Mouse (Mus musculus): ENCODE measurements around the gene Nfix. TPM values are rescaled to one million over a fixed set of nuclear protein-coding genes. Genes with fewer than 3 reads are reported as not detected.

Nfix gene
- total RNA-seq, 2 experiments from 2014 or later, result 481 to 528 TPM

- no peak for DNase-seq (ENCODE audit: low spot score)
Observed at GRCm38 (mm10) chr8:84653092-84653631, 147.0 kb downstream of the Nfix start.

- no peak for DNase-seq (ENCODE audit: low spot score)
Observed at GRCm38 (mm10) chr8:84650213-84650612, 149.9 kb downstream of the Nfix start.

Other genes starting within 250 kb of the Nfix start
- 1 to 10 TPM; 4.7 to 8.3 TPM for gene Ier2, start 137.5 kb downstream of the Nfix start, total RNA-seq (2021)
- 10 to 100 TPM; 47.0 to 51.4 TPM for gene Trmt1, start 114.0 kb downstream of the Nfix start, total RNA-seq (2021)
- gene Nacc1, start 112.5 kb downstream of the Nfix start, total RNA-seq (2021), result 10 to 100 TPM; 19.3 to 22.8 TPM
- gene Lyl1, start 98.9 kb downstream of the Nfix start, total RNA-seq (2021), result 1 to 10 TPM in 1 of 2 experiments, under 1 TPM in 1; 0.73 to 1.6 TPM
- under 1 TPM; 0.34 to 0.45 TPM for gene G430095P16Rik, start 77.3 kb downstream of the Nfix start, total RNA-seq (2021)
- gene Dand5, start 22.5 kb upstream of the Nfix start, total RNA-seq (2021), result 10 to 100 TPM; 12.8 to 12.9 TPM
- gene Gadd45gip1, start 31.2 kb upstream of the Nfix start, total RNA-seq (2021), result 10 to 100 TPM; 22.9 to 24.2 TPM
- gene Rad23a, start 40.3 kb upstream of the Nfix start, total RNA-seq (2021), result 100 to 1,000 TPM; 171 to 176 TPM
- 100 to 1,000 TPM; 145 to 160 TPM for gene Calr, start 46.6 kb upstream of the Nfix start, total RNA-seq (2021)
- gene Farsa, start 56.6 kb upstream of the Nfix start, total RNA-seq (2021), result 10 to 100 TPM; 22.8 to 25.2 TPM
- 1 to 10 TPM; 1.3 to 1.4 TPM for gene Syce2, start 71.8 kb upstream of the Nfix start, total RNA-seq (2021)
- gene Gcdh, start 93.6 kb upstream of the Nfix start, total RNA-seq (2021), result 10 to 100 TPM; 33.7 to 38.2 TPM
- gene Klf1, start 101.6 kb upstream of the Nfix start, total RNA-seq (2021), result not detected
- gene Dnase2a, start 108.2 kb upstream of the Nfix start, total RNA-seq (2021), result 1 to 10 TPM; 6.1 to 6.8 TPM
- under 1 TPM in 1 of 2 experiments, not detected in 1; 0.07 TPM for gene Mast1, start 137.0 kb upstream of the Nfix start, total RNA-seq (2021)
- not detected for gene Rtbdn, start 146.6 kb upstream of the Nfix start, total RNA-seq (2021)
- gene Gm49661, start 169.1 kb upstream of the Nfix start, total RNA-seq (2021), result not detected
- gene Prdx2, start 169.2 kb upstream of the Nfix start, total RNA-seq (2021), result 100 to 1,000 TPM; 193 to 200 TPM
- 10 to 100 TPM; 21.1 to 21.7 TPM for gene Rnaseh2a, start 169.4 kb upstream of the Nfix start, total RNA-seq (2021)
- 10 to 100 TPM in 1 of 2 experiments, 1 to 10 TPM in 1; 9.4 to 12.5 TPM for gene Junb, start 178.4 kb upstream of the Nfix start, total RNA-seq (2021)
- 1 to 10 TPM; 2.1 to 2.7 TPM for gene Hook2, start 190.3 kb upstream of the Nfix start, total RNA-seq (2021)
- not detected for gene Best2, start 214.2 kb upstream of the Nfix start, total RNA-seq (2021)
- 10 to 100 TPM; 53.6 to 58.0 TPM for gene Asna1, start 224.9 kb upstream of the Nfix start, total RNA-seq (2021)
- 10 to 100 TPM; 70.4 to 78.8 TPM for gene Trir, start 226.5 kb upstream of the Nfix start, total RNA-seq (2021)
- gene Tnpo2, start 236.6 kb upstream of the Nfix start, total RNA-seq (2021), result 10 to 100 TPM; 27.6 to 35.4 TPM